Mouse (Mus musculus): Measurements from ENCODE around the gene Trappc3l.

DNA sequence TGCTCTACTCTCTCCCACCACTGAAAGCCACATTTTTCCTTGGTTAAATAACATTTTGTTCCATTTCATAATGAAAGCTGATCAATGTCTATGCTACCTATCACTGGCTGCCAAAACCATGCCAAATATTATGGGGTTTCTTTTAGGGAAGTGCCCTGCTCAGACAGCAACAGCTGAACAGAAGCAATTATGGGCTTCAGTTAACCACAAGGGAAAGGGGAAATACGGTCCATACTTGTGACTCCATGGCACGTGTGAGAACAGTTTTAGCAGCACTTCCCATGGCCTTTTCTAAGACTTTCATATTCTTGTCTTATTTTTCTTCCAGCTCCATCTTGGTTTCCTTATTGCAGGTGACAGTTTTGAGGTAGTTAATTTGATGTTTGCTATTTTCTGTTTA, 94.0 kb downstream of the Trappc3l start:
- no peak for TF ChIP-seq POLR2A (IDR thresholded peaks at IDR 0.05; ENCODE audit: extremely low read depth, insufficient read depth, low read length)
- TF ChIP-seq CTCF (IDR thresholded peaks at IDR 0.05; ENCODE audit: extremely low read depth, insufficient read depth, low read length), result no peak
